14 mouse cellular contexts compared by ENCODE assay signal in the genomic region with DNA sequence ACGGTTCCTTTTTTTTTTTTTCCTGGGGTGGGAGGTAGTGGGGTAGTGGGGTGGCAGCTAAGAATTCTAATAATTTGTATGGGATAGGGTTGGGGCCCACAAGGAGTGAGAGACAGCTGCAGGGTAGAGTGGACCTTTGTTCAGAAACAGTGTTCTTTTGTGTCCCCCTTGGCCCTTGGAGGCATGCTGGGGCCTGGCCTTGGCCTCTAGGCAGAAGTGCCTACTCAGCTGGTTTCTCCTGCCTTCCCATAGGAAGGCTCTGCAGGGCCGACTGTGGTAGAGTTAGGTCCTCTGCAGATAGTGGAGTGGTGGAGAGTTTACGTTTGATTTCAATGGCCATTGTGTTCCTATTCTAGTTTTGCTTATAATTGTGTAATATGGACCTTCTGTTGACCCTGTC. TPM values are rescaled to one million over a fixed set of nuclear protein-coding genes. Genes with fewer than 3 reads are reported as not detected.
DNase-seq lines count a peak whose midpoint lies in the region; ATAC-seq and TF ChIP-seq lines count a peak whose summit lies in the region.
"Had no signal": no experiment of that assay in that cellular context is flagged by ENCODE, and none has a peak within 500 bp of the region (broad histone marks: within the 10 kb centered on the region; RNA-seq: fewer than 3 reads in every experiment).

No protein-coding gene starts in this region.

- no peak overlapping the region for H3K4me2 ChIP-seq in lung, postnatal 0 days (replicated peaks; ENCODE audit: low read depth, low read length)
- H3K4me2 ChIP-seq: heart, embryonic 13.5 days had no signal

- no peak overlapping the region for H3K27ac ChIP-seq in lung, postnatal 0 days (ENCODE audit: low read length)
- H3K27ac ChIP-seq in olfactory bulb, adult 2 months (ENCODE audit: insufficient read depth, low read depth, low read length): peak overlapping the region; percentile 62; the same call in 1 of the 2 replicates
- H3K27ac ChIP-seq: heart, embryonic 13.5 days had no signal

- TF ChIP-seq CTCF in lung, postnatal 0 days (IDR thresholded peaks at IDR 0.05): no peak
- TF ChIP-seq CTCF in olfactory bulb, adult 2 months (IDR thresholded peaks at IDR 0.05; ENCODE audit: insufficient read depth, low read depth, low read length): no peak

- H3K36me3 ChIP-seq in lung, postnatal 0 days (ENCODE audit: insufficient read depth, low read length): no peaks in the 10 kb centered on the region

- peaks cover 3% of the 10 kb centered on the region; the same call in 1 of the 2 replicates for H3K4me1 ChIP-seq in lung, postnatal 0 days (ENCODE audit: insufficient read depth, low read depth, low read length)
- no peaks in the 10 kb centered on the region; the same call in 1 of the 2 replicates for H3K4me1 ChIP-seq in olfactory bulb, adult 2 months (ENCODE audit: control insufficient read depth, insufficient read depth, low read length)

- no peak for TF ChIP-seq POLR2A in olfactory bulb, adult 2 months (IDR thresholded peaks at IDR 0.05; ENCODE audit: insufficient read depth, low read depth, low read length)

- peak; percentile 44; the same call in 1 of the 2 replicates for ATAC-seq in frontal cortex, adult (ENCODE audit: low TSS enrichment)
- peak; percentile 50; the same call in 1 of the 2 replicates for ATAC-seq in lung, postnatal 0 days

- no peak overlapping the region for H3K9ac ChIP-seq in lung, postnatal 0 days (replicated peaks; ENCODE audit: low read depth)
- H3K9ac ChIP-seq: heart, embryonic 13.5 days had no signal

- H3K4me3 ChIP-seq in lung, postnatal 0 days (ENCODE audit: low read depth, low read length): no peak overlapping the region
- no peak overlapping the region for H3K4me3 ChIP-seq in olfactory bulb, adult 2 months (ENCODE audit: insufficient read depth, low read depth, low read length)
- H3K4me3 ChIP-seq: gastrocnemius, adult 2 months; heart, embryonic 13.5 days had no signal

- no peaks in the 10 kb centered on the region for H3K27me3 ChIP-seq in lung, postnatal 0 days (replicated peaks; ENCODE audit: insufficient read depth, low read length)
- H3K27me3 ChIP-seq: heart, embryonic 13.5 days had no signal

- no peak for DNase-seq in frontal cortex, postnatal 25 days (ENCODE audit: low spot score in 2 of 2)
- peak; percentile 40 for DNase-seq in lung, postnatal 0 days (ENCODE audit: low spot score)
- no peak for DNase-seq in lung, postnatal 36 days
- DNase-seq in embryo, embryonic 10.5 days (ENCODE audit: low spot score): peak; percentile 37
- DNase-seq in adrenal gland, adult 18-20 months (ENCODE audit: low spot score in 2 of 2): no peak
- no peak for DNase-seq in urinary bladder, adult 2 months (ENCODE audit: low spot score)
- DNase-seq: adrenal gland, adult 2 months; cerebellum, adult 9-11 months; gastrocnemius, adult 2 months; kidney, postnatal 25 days; left cerebral cortex, postnatal 4 days had no signal

- WGBS in lung, postnatal 0 days: 20% methylated on average over 3 of the region's 3 CpGs
- WGBS in olfactory bulb, adult 2 months: 55% methylated on average over 3 of the region's 3 CpGs

- no peaks in the 10 kb centered on the region for H3K9me3 ChIP-seq in lung, postnatal 0 days (ENCODE audit: low read length)

- TF ChIP-seq EP300 in lung, postnatal 0 days (IDR thresholded peaks at IDR 0.05): no peak

RNA-seq across cellular contexts. Expression of gene Wdfy2, which starts 30.8 kb away (rescaled TPM):
- 3.4 and 3.5 TPM in 2 replicates for polyA plus RNA-seq in lung, postnatal 0 days (2015; fragmentation: Nextera tagmentation; extraction: Ambion mirVana)
- not detected in 2 replicates for polyA plus RNA-seq in olfactory bulb, adult 2 months (2012; ENCODE audit: insufficient read depth, insufficient read length, low replicate concordance, missing spikeins)
- total RNA-seq in adrenal gland, adult 18-20 months (2021): 10 to 100 TPM; 20.0 to 33.7 TPM
- polyA plus RNA-seq in urinary bladder, adult 2 months (2012; rRNA removed): 7.5 and 9.8 TPM in 2 replicates

Comparison
In these comparisons a context has a peak if more than half of its experiments do, and no peak if none do; other contexts are left out.
1. DNase-seq: peak in lung, postnatal 0 days (single experiment) and embryo, embryonic 10.5 days (single experiment); none in frontal cortex, postnatal 25 days (0 of 2), lung, postnatal 36 days (single experiment), adrenal gland, adult 18-20 months (0 of 2) and urinary bladder, adult 2 months (single experiment).